Mouse (Mus musculus): ENCODE data around the gene Srgap2. TPM values are rescaled to one million over a fixed set of nuclear protein-coding genes. Genes with fewer than 3 reads are reported as not detected.

Srgap2 gene
- polyA plus RNA-seq, 1 experiment, result 83.8 TPM

DNA sequence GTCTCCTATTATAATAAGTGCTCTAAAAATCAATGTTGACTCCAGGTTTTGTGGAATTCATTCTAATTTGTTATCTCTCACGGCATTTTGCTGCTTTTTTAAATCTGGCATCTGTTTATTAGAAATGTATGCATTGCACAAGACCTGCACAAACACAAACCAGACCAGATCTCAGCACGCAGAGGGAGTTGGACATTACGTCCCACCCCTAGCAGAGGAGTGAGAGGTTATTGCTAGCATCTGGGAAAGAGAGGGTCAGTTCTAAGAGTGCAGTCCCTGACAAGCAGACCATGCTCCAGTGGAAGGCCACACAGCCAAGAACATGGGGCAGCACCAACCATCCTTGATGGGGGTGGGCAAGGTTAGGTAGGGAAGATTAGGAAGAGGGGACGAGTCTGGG, 242.5 kb downstream of the Srgap2 start:
- Histone ChIP-seq H3K36me3 (ENCODE audit: control insufficient read depth, insufficient read depth, low read length, poor library complexity, severe bottlenecking) (no peaks in the 10 kb centered on the region), H3K27ac (ENCODE audit: insufficient read depth, low read length) (no peak overlapping the region), H3K4me3 (ENCODE audit: low read depth, low read length) (no peak overlapping the region), H3K9ac (ENCODE audit: low read depth, poor library complexity, severe bottlenecking) (no peak overlapping the region), H3K4me1 (ENCODE audit: control insufficient read depth, insufficient read depth, low read length) (peaks cover 3% of the 10 kb centered on the region), H3K27me3 (ENCODE audit: control insufficient read depth, insufficient read depth, low read length, poor library complexity, severe bottlenecking) (no peaks in the 10 kb centered on the region), H3K9me3 (replicated peaks; ENCODE audit: control insufficient read depth, insufficient read depth, low read length, poor library complexity, severe bottlenecking) (no peaks in the 10 kb centered on the region)
- no peak for TF ChIP-seq POLR2A (IDR thresholded peaks at IDR 0.05; ENCODE audit: insufficient read depth, low read length)

DNA sequence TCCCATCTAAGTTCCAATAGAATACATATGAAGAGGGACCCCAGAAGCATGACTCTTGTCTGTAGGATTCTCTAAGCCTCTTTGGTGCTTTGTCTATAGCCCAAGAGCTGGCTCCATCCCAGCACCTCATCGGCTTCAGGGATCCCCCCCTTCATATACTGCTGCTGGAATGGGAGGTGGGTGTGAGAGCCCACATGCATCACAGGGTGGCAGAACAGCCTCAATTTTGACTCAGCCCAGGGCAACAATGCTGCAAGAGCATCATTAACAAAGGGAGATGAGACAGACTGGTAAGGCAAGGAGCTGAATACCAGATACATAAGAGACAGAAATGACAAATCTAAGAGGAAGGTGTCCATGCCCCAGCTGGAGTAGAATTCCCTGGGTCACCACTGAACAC, 243.0 kb downstream of the Srgap2 start:
- no peak overlapping the region for H3K27ac ChIP-seq (ENCODE audit: insufficient read depth, low read length)
- no peaks in the 10 kb centered on the region for H3K27me3 ChIP-seq (ENCODE audit: control insufficient read depth, insufficient read depth, low read length, poor library complexity, severe bottlenecking)
- no peak overlapping the region for H3K4me3 ChIP-seq (ENCODE audit: low read depth, low read length)
- no peak overlapping the region for H3K9ac ChIP-seq (ENCODE audit: low read depth, poor library complexity, severe bottlenecking)
- TF ChIP-seq CTCF (IDR thresholded peaks at IDR 0.05; ENCODE audit: low read depth, low read length) (peak; percentile 11), POLR2A (IDR thresholded peaks at IDR 0.05; ENCODE audit: insufficient read depth, low read length) (no peak)
- H3K4me1 ChIP-seq (ENCODE audit: control insufficient read depth, insufficient read depth, low read length), result peaks cover 3% of the 10 kb centered on the region
- no peaks in the 10 kb centered on the region for H3K36me3 ChIP-seq (ENCODE audit: control insufficient read depth, insufficient read depth, low read length, poor library complexity, severe bottlenecking)
- H3K9me3 ChIP-seq (replicated peaks; ENCODE audit: control insufficient read depth, insufficient read depth, low read length, poor library complexity, severe bottlenecking), result no peaks in the 10 kb centered on the region

DNA sequence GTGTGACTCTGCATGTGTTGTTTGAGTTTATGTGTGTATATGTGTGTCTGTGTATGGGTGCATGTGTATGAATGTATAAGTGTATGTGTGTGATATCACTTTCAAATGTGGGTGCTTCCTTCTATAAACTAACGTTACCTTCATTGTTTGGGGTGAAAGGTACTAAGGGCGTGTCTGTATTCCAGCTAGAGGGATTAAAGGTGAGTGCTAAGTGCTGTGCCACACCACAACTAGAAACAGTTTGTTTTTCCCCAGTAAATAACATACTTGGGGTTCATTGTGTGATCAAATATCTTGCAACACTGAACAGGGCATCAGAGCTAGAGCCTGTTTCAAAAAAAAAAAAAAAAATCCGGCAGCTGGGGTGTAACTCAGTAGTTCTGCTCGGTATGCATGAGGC, 245.4 kb downstream of the Srgap2 start:
- Histone ChIP-seq H3K9ac (ENCODE audit: low read depth, poor library complexity, severe bottlenecking) (no peak overlapping the region), H3K27me3 (ENCODE audit: control insufficient read depth, insufficient read depth, low read length, poor library complexity, severe bottlenecking) (no peaks in the 10 kb centered on the region), H3K4me1 (ENCODE audit: control insufficient read depth, insufficient read depth, low read length) (no peaks in the 10 kb centered on the region), H3K27ac (ENCODE audit: insufficient read depth, low read length) (no peak overlapping the region), H3K4me3 (ENCODE audit: low read depth, low read length) (no peak overlapping the region), H3K36me3 (ENCODE audit: control insufficient read depth, insufficient read depth, low read length, poor library complexity, severe bottlenecking) (no peaks in the 10 kb centered on the region), H3K9me3 (replicated peaks; ENCODE audit: control insufficient read depth, insufficient read depth, low read length, poor library complexity, severe bottlenecking) (no peaks in the 10 kb centered on the region)
- TF ChIP-seq EP300 (IDR thresholded peaks at IDR 0.05; ENCODE audit: insufficient read depth, low read depth, low read length), result no peak
- no peak for TF ChIP-seq CTCF (IDR thresholded peaks at IDR 0.05; ENCODE audit: low read depth, low read length)
- TF ChIP-seq POLR2A (IDR thresholded peaks at IDR 0.05; ENCODE audit: insufficient read depth, low read length), result no peak

DNA sequence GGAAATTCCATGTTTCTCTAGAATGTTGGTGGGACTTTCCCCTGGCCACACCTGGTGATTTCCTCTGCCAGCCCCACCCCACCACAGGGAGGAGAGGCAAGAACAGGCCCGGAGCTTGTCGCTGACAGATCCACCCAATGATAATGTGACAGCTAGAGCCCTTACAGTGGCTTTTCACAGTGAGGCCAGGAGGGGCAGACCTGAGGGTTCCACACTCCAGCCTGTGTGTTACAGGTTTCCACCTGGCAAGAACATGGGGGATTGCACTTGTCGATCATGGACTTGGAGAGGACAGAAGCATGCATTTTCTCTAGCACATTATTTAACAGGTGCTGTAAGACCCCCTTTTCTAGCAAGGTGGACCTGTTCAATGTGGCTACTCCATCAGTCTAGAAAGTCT, 246.9 kb downstream of the Srgap2 start:
- TF ChIP-seq POLR2A (IDR thresholded peaks at IDR 0.05; ENCODE audit: insufficient read depth, low read length) (no peak), EP300 (IDR thresholded peaks at IDR 0.05; ENCODE audit: insufficient read depth, low read depth, low read length) (no peak), CTCF (IDR thresholded peaks at IDR 0.05; ENCODE audit: low read depth, low read length) (no peak)
- H3K27ac ChIP-seq (ENCODE audit: insufficient read depth, low read length), result no peak overlapping the region
- no peak overlapping the region for H3K9ac ChIP-seq (ENCODE audit: low read depth, poor library complexity, severe bottlenecking)
- H3K4me3 ChIP-seq (ENCODE audit: low read depth, low read length), result no peak overlapping the region
- H3K27me3 ChIP-seq (ENCODE audit: control insufficient read depth, insufficient read depth, low read length, poor library complexity, severe bottlenecking), result no peaks in the 10 kb centered on the region
- H3K4me1 ChIP-seq (ENCODE audit: control insufficient read depth, insufficient read depth, low read length), result no peaks in the 10 kb centered on the region
- H3K36me3 ChIP-seq (ENCODE audit: control insufficient read depth, insufficient read depth, low read length, poor library complexity, severe bottlenecking), result no peaks in the 10 kb centered on the region
- H3K9me3 ChIP-seq (replicated peaks; ENCODE audit: control insufficient read depth, insufficient read depth, low read length, poor library complexity, severe bottlenecking), result no peaks in the 10 kb centered on the region

DNA sequence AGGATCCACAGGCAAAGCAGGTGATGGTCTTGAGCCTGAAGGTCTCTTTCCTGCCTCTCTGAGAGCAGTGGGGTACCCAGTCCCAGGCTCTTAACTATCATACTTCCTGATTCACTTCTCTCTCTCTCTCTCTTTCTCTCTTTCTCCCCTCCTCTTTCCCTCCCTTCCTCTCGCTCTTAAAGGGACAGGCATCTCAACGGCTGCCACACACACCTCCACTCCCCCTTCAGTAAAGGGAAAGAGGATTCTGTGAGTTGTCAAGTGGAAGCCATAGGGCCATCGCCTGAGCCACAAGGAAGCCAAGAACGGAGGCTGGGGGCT, 247.7 kb downstream of the Srgap2 start, which contains the start of gene Ikbke:
Gene Ikbke (minus strand): TSS at position 151 of the 321 bp plus-strand sequence.
- Histone ChIP-seq H3K4me1 (ENCODE audit: control insufficient read depth, insufficient read depth, low read length) (peaks cover 2% of the 10 kb centered on the region), H3K9ac (ENCODE audit: low read depth, poor library complexity, severe bottlenecking) (no peak within 1 kb of the TSS), H3K27ac (ENCODE audit: insufficient read depth, low read length) (no peak within 1 kb of the TSS), H3K9me3 (replicated peaks; ENCODE audit: control insufficient read depth, insufficient read depth, low read length, poor library complexity, severe bottlenecking) (no peaks in the 10 kb centered on the region), H3K27me3 (ENCODE audit: control insufficient read depth, insufficient read depth, low read length, poor library complexity, severe bottlenecking) (no peaks in the 10 kb centered on the region), H3K36me3 (ENCODE audit: control insufficient read depth, insufficient read depth, low read length, poor library complexity, severe bottlenecking) (no peaks in the 10 kb centered on the region), H3K4me3 (ENCODE audit: low read depth, low read length) (no peak within 1 kb of the TSS)
- TF ChIP-seq EP300 (IDR thresholded peaks at IDR 0.05; ENCODE audit: insufficient read depth, low read depth, low read length), result no peak
- TF ChIP-seq CTCF (IDR thresholded peaks at IDR 0.05; ENCODE audit: low read depth, low read length), result no peak
- TF ChIP-seq POLR2A (IDR thresholded peaks at IDR 0.05; ENCODE audit: insufficient read depth, low read length), result no peak

DNA sequence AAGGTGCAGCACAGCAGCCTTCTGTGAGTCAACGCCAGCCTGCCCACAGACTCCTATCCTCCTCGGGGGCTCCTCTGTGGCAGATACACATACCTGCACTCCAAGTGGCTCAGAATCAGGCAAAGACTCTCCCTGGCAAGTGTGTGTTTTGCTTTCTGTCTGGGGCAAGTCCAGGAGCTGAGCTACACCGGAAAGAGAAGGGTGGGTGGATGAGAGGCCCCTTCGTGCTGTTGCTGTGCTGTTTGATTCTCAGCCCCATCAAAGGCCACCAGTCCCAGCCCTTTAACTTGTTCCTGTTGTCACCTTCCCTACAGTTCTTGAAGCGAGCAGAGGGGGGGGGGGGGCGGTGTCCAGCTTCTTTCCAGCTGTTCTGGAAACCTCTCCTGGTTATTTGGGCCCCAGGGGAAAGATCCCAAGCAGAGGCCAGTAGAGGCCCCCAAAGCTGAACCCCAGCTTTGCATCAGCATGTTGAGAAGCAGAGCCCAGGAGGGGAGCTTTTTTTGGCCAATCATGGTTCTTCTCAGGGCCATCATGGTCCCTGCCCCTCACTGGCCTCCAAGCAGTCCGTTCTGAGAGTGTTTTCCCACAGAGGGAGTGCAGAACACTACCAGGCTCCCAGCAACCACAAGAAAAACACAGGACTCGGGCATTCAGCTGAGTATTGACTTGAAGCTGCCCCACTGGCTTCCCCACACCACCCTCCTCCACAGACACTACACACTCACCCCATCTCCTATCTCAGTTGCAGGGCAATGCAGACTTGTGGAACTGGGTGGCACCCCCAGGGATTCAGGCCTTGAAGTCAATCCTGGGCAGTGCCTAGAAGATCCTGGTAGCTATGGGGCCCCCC, 248.3 kb downstream of the Srgap2 start:
- H3K9me3 ChIP-seq (replicated peaks; ENCODE audit: control insufficient read depth, insufficient read depth, low read length, poor library complexity, severe bottlenecking), result no peaks in the 10 kb centered on the region
- peaks cover 2% of the 10 kb centered on the region for H3K4me1 ChIP-seq (ENCODE audit: control insufficient read depth, insufficient read depth, low read length)
- H3K27me3 ChIP-seq (ENCODE audit: control insufficient read depth, insufficient read depth, low read length, poor library complexity, severe bottlenecking), result no peaks in the 10 kb centered on the region
- H3K4me3 ChIP-seq (ENCODE audit: low read depth, low read length), result no peak overlapping the region
- TF ChIP-seq POLR2A (IDR thresholded peaks at IDR 0.05; ENCODE audit: insufficient read depth, low read length), result no peak
- no peak for TF ChIP-seq CTCF (IDR thresholded peaks at IDR 0.05; ENCODE audit: low read depth, low read length)
- TF ChIP-seq EP300 (IDR thresholded peaks at IDR 0.05; ENCODE audit: insufficient read depth, low read depth, low read length), result no peak
- no peak overlapping the region for H3K27ac ChIP-seq (ENCODE audit: insufficient read depth, low read length)
- no peak overlapping the region for H3K9ac ChIP-seq (ENCODE audit: low read depth, poor library complexity, severe bottlenecking)
- no peaks in the 10 kb centered on the region for H3K36me3 ChIP-seq (ENCODE audit: control insufficient read depth, insufficient read depth, low read length, poor library complexity, severe bottlenecking)

All from ES-Bruce4 (cell line).